Mouse (Mus musculus) neural tube, embryonic 14.5 days (tissue): ENCODE measurements around the gene Gm10306. TPM values are rescaled to one million over a fixed set of nuclear protein-coding genes. Genes with fewer than 3 reads are reported as not detected.

ENCODE experiments used
- ATAC-seq: fragments of 200-750 bp; cut with Nextera tagmentation; 2 replicates; pipeline ENCODE4 v1.8.0; 2017; ENCODE audit warnings: low read depth, mild to moderate bottlenecking, moderate TSS enrichment, moderate library complexity
- H3K27ac ChIP-seq: fragments of 300-500 bp; sonication (generic); 2 replicates; pipeline ENCODE4 v1.5.1; 2014; ENCODE audit warnings: low read depth, mild to moderate bottlenecking, control low read depth, low read length, moderate library complexity, mixed read lengths
- H3K27me3 ChIP-seq: fragments of 300-500 bp; sonication (generic); 2 replicates; pipeline ENCODE4 v1.6.1; 2014; ENCODE audit warnings: low read length; ENCODE audit not compliant: control insufficient read depth, insufficient read depth
- H3K36me3 ChIP-seq: fragments of 300-500 bp; sonication (generic); 2 replicates; pipeline ENCODE4 v1.6.1; 2014; ENCODE audit warnings: low read length, mixed read lengths; ENCODE audit not compliant: control insufficient read depth, insufficient read depth
- H3K4me1 ChIP-seq: fragments of 300-500 bp; sonication (generic); 2 replicates; pipeline ENCODE4 v1.6.1; 2014; ENCODE audit warnings: low read length; ENCODE audit not compliant: control insufficient read depth, insufficient read depth
- H3K4me2 ChIP-seq: fragments of 300-500 bp; sonication (generic); 2 replicates; pipeline ENCODE4 v1.6.1; 2014; ENCODE audit warnings: mild to moderate bottlenecking, low read depth, low read length, control low read depth
- H3K4me3 ChIP-seq: fragments of 300-500 bp; sonication (generic); 2 replicates; pipeline ENCODE4 v1.5.1; 2014; ENCODE audit warnings: low read depth, low read length, control low read depth, mixed read lengths
- H3K9ac ChIP-seq: fragments of 300-500 bp; sonication (generic); replicated peaks from 2 replicates; pipeline ENCODE4 v1.6.1; 2014; ENCODE audit warnings: low read depth, mild to moderate bottlenecking, control low read depth, low read length, mixed read lengths
- H3K9me3 ChIP-seq: fragments of 300-500 bp; sonication (generic); 2 replicates; pipeline ENCODE4 v1.6.1; 2016; ENCODE audit warnings: low read length; ENCODE audit not compliant: control insufficient read depth
- WGBS: fragments of 180-500 bp; shearing (Covaris S2); extraction: QIAGEN DNeasy Blood & Tissue Kit; methylation state at CpG from one replicate; pipeline ENCODE4 v1.1.7; 2014; 5-methylcytosine and 5-hydroxymethylcytosine counted together
- polyA plus RNA-seq: library from polyadenylated mRNA; unstranded; fragments of >200 nt; fragmentation: Nextera tagmentation; extraction: Ambion mirVana; gene quantifications from 2 replicates; pipeline ENCODE4 v1.2.1, GENCODE M21; 2014

Gene Gm10306
- polyA plus RNA-seq, 1 experiment from 2014 or later: 0.62 TPM

- Histone ChIP-seq H3K36me3 (no peaks in the 10 kb centered on the region), H3K9me3 (no peaks in the 10 kb centered on the region), H3K27ac (peak overlapping the region; percentile 93), H3K27me3 (no peaks in the 10 kb centered on the region), H3K9ac (peak overlapping the region; percentile 98), H3K4me2 (peak overlapping the region; percentile 68), H3K4me1 (peaks cover 18% of the 10 kb centered on the region), H3K4me3 (peak overlapping the region; percentile 95)
- ATAC-seq: peak; percentile 85; the same call in 1 of the 2 replicates
- WGBS: under 1% methylated on average over 33 of the region's 33 CpGs
These were observed 46.2 kb downstream of the Gm10306 start for GRCm38 (mm10) chr4:94602496-94603030.

DNA sequence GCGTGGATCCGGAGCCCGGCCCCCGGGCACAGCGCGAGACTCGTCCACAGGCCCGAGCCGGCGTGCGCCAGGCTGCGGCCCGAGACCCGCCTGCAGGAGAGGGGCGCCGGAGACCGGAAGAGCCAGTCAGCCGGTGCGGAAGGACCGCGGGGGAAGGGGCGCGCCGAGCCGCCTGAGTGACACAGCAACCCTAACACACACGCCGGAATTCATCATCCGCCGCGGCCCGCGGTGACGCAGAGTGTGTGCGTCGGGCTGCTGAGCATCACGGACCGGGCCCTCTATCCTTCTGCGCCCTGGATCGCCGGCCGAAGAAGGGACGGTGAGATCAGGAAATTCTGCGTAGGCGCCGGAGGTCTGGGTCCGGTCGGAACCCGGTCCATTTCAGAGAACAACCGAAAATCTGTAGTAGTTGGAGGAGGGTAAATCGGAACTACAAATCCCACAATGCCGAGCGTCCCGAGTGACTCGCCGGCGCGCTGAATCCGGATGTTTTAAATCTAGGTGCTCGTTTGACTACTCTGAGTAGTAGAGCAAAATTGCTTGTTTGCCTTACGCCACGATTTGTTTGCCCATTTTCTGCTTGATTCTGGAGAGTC is 46.8 kb downstream of the Gm10306 start, which contains the start of gene Plaa:
Plaa (minus strand) TSS at position 214 of the 599 bp plus-strand sequence.
- peak within 1 kb of the TSS; percentile 95 for H3K4me3 ChIP-seq
- H3K4me2 ChIP-seq: peak within 1 kb of the TSS; percentile 74
- H3K9me3 ChIP-seq: no peaks in the 10 kb centered on the region
- under 1% methylated on average over 61 of the region's 61 CpGs for WGBS
- H3K36me3 ChIP-seq: no peaks in the 10 kb centered on the region
- H3K27me3 ChIP-seq: no peaks in the 10 kb centered on the region
- peak within 1 kb of the TSS; percentile 93 for H3K27ac ChIP-seq
- peaks cover 18% of the 10 kb centered on the region for H3K4me1 ChIP-seq
- peak; percentile 99 for ATAC-seq
- H3K9ac ChIP-seq: peak within 1 kb of the TSS; percentile 98

- Histone ChIP-seq H3K4me1 (peaks cover 18% of the 10 kb centered on the region), H3K27ac (no peak overlapping the region), H3K27me3 (no peaks in the 10 kb centered on the region), H3K9me3 (no peaks in the 10 kb centered on the region), H3K36me3 (no peaks in the 10 kb centered on the region), H3K9ac (no peak overlapping the region), H3K4me2 (no peak overlapping the region), H3K4me3 (no peak overlapping the region)
- WGBS: 87% methylated on average over 2 of the region's 2 CpGs
- no peak for ATAC-seq
These were observed 48.2 kb downstream of the Gm10306 start for GRCm38 (mm10) chr4:94604452-94605019.

- no peaks in the 10 kb centered on the region for H3K27me3 ChIP-seq
- no peak overlapping the region for H3K4me2 ChIP-seq
- peaks cover 17% of the 10 kb centered on the region for H3K4me1 ChIP-seq
- H3K9ac ChIP-seq: no peak overlapping the region
- ATAC-seq: no peak
- H3K4me3 ChIP-seq: no peak overlapping the region
- no peak overlapping the region for H3K27ac ChIP-seq
- H3K9me3 ChIP-seq: no peaks in the 10 kb centered on the region
- WGBS: 94% methylated on average over 2 of the region's 2 CpGs
- no peaks in the 10 kb centered on the region for H3K36me3 ChIP-seq
These were observed 49.2 kb downstream of the Gm10306 start for GRCm38 (mm10) chr4:94605591-94605990.

Other genes with a start within 250 kb of the Gm10306 start
- gene Caap1, start 250 bp downstream of the Gm10306 start, polyA plus RNA-seq: 19.4 and 23.6 TPM in 2 replicates
- gene Plaa, start 46.7 kb downstream of the Gm10306 start, polyA plus RNA-seq: 72.8 and 91.0 TPM in 2 replicates
- 23.1 and 29.2 TPM in 2 replicates for gene Ift74, start 57.9 kb downstream of the Gm10306 start, polyA plus RNA-seq
- gene Lrrc19, start 93.6 kb downstream of the Gm10306 start, polyA plus RNA-seq: 0.27 and 0.31 TPM in 2 replicates
- 5.1 and 11.3 TPM in 2 replicates for gene Tek, start 182.7 kb downstream of the Gm10306 start, polyA plus RNA-seq